Mouse (Mus musculus): ENCODE data around the gene Glrb. TPM values are rescaled to one million over a fixed set of nuclear protein-coding genes. Genes with fewer than 3 reads are reported as not detected.

Glrb gene
- polyA plus RNA-seq (2014; fragmentation: Illumina TruSeq; extraction: RNeasy Lipid Tissue Mini Kit (QIAGEN cat#74804); ENCODE audit: low read depth, low replicate concordance), result 0.48 TPM

DNA sequence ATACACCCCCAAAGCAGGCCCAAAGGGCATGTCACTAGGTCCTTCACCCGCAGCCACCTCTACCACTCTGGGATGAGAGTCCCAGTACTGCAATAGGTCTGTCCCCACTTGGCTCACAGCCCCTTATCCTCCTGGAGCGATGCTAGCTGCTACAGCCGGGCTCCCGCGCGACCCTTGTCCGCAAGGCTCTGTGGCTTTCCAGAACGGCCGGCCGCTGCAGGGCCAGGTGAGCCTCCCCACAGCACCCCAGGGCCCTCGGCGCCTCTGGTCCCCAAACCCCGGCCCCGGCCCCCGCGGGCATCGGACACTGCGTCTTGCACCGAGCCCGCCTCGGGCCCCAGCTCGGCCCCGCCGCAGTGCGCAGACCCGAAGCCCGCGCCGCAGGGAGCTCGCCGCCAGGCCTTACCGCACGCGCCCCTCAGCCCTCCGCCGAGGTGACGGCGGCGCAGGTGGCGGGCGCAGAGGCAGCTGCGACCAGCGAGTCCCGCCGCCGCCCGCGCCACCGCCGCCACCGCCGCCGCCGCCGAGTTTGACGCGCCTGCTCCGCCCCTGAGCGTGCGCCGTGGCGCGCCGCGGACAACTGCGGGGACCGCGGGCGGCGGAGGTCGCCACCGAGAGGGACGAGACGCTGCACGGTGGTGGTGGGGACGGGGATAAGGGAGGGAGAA is at the start of gene Glrb:
Gene Glrb (minus strand): TSS at position 550 of the 668 bp plus-strand sequence.

DNA sequence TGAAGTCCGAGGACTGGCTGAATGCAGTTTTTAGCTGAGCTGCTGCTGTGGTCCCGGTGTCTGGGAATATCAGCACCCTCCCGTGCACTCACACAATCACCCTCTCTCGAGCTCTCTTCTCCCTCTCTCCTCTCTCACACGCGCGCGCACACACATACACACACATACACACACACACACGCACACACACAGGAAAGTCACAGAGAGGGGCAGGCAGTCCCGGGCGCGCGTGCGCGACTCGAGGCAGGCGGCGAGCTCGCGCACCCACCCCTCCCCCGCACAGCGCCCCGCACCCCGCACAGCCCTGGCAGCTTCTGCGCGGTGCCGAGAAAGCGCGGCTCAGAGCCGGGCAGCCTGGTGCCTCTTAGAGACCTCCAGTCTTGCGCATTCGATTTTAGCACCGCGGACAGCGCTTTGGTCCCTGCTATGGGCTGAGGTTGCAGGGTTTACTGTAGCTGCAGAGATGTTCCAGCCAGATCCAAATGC is 110.8 kb downstream of the Glrb start, which contains the start of gene Gria2:
Gene Gria2 (minus strand): TSS at position 240 of the 486 bp plus-strand sequence.

Other genes starting within 250 kb of the Glrb start
- gene Gria2, start 110.8 kb downstream of the Glrb start, polyA plus RNA-seq (2014; fragmentation: Illumina TruSeq; extraction: RNeasy Lipid Tissue Mini Kit (QIAGEN cat#74804); ENCODE audit: low read depth, low replicate concordance), result 0.20 TPM
- gene Pdgfc, start 122.8 kb upstream of the Glrb start, polyA plus RNA-seq (2014; fragmentation: Illumina TruSeq; extraction: RNeasy Lipid Tissue Mini Kit (QIAGEN cat#74804); ENCODE audit: low read depth, low replicate concordance), result 10.3 TPM

All from testis, adult 10 weeks (tissue).